Mouse (Mus musculus) 3134 (cell line): ENCODE results near the gene Myo1b.

Experiments used
- DNase-seq: peaks from one replicate; pipeline ENCODE4 v3.0.0-alpha.2; 2011; ENCODE audit warnings: low spot score; ENCODE audit not compliant: insufficient read length; ENCODE audit errors: extremely low read depth

The Myo1b gene

DNA sequence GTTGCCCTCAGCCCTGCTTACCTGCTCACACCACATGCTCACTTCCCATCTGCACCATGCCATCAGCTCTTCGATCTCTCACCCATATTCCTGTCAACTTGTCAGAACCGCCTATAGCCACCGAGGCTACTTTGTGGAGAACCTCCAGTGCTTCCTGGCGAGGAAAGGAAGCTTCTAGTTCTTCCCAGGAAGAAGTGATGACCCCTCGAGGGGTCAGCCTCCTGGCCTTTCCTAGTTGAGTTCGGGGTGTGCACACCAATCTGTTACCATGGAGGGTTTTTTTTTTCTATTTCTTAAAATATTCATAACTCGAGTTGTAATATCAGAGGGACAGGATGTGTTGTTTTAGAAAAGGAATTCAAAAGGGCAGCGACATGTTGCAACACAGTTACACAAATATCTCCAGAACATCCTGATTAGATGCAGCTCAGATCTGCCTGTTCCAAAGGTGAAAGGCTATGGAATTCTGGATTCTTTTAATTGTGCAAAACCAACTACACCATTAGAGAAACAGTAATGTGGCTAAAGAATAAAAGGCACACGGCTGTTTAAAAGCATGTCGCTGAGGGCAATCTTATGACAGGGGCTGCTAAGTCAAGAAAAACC is 175.1 kb downstream of the Myo1b start:
- no peak for DNase-seq

DNA sequence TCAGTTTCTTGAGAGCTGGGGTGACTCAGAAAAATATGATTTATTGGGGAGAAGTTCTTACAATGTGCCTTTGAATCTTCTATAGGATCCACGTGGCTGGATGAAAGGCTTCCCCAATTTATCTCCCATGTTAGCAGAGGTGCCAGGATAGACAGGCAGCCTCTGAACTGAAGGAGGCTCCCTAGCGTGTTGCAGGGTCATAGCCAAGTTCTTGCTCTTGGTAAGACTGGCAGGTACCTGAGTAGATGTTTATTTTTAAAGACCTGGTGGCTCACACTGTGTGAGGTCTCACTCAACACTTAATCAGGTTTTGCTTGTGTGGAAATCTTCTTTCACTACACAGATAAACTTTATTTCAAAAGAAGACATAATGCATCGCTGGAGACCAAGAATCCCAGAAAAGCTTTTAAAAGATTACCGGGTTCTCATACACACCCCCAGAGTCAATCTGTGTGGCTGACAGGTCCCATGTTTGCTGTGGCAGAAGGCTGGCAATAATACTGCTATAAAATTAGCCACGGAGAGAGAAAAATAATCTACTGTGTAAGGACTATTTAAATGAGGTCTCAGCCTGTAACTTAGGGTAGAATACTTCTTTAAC is 176.5 kb downstream of the Myo1b start:
- DNase-seq: no peak

DNA sequence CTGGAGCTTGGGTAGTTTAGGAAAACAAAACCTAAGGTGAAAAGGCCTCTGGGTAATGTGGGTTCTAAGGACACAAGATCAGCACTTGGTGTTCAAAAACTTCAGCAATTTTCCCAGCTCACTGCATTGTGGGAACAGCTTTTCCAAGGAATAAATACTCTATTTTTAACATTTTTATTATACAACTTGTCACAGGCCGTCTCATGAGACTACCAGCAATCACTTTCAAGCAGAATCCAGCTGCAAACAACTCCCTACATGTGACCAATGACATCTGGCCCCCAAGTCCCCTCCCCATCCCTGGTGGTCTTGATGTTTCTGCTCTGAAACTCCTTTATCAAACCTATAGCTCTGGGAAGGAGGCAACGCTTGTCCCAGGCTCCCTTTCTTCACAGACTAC is 179.0 kb downstream of the Myo1b start:
- no peak for DNase-seq

DNA sequence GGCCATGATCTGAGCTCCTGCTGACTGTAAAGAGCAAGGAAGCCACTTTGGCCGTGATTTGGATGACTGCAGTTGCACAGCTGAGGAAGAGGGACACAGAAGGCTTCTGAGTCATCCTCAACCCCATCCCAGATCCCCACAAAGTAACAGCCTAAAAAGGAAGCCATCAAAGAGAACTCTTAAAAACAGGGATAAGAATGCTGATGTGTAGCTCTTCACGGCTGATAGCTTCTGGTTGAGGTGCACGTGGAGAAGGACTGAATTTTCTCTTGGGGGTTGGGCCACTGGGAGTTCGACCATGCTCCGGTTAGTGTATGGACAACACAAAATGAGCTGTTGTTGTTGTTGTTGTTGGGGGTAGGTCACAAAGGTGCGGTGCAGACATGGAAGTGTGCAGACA is 181.2 kb downstream of the Myo1b start:
- DNase-seq: no peak

DNA sequence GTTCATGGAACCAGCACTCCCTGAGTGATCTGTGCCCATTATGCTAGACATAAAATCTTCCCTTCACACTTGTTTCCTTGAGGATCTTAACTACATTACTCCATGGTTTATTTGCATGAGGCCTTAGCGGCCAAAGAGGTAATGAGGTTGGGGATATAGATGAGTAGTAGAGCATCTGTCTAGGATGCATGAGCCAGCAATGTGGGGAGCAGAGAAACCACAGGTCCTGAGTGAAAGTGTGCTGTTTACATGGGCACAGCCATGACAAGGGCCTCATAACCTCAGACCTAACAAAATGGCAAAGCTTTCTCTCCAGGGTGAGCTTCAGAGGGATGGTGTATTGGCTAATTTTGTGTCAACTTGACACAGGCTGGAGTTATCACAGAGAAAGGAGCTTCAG is 186.5 kb downstream of the Myo1b start:
- DNase-seq: no peak

DNA sequence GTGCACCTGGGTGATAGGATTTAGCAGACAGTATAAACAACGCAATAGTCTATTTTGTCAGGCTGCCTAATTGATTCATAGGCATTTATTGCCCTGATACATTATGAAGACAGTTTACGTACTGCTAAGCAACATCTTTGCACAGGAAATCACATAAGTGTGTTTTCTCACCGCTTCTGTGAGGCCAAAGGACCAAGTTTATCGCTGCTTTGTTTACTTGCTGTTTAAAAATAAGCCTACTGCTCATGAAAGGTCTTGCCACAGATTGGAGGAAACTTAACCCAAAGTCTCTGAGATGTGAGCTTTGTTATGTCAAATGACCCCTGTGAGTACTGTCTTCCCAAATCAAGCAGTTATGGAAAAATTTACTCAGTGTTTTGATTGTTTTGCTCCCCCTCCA is 187.1 kb downstream of the Myo1b start:
- no peak for DNase-seq

DNA sequence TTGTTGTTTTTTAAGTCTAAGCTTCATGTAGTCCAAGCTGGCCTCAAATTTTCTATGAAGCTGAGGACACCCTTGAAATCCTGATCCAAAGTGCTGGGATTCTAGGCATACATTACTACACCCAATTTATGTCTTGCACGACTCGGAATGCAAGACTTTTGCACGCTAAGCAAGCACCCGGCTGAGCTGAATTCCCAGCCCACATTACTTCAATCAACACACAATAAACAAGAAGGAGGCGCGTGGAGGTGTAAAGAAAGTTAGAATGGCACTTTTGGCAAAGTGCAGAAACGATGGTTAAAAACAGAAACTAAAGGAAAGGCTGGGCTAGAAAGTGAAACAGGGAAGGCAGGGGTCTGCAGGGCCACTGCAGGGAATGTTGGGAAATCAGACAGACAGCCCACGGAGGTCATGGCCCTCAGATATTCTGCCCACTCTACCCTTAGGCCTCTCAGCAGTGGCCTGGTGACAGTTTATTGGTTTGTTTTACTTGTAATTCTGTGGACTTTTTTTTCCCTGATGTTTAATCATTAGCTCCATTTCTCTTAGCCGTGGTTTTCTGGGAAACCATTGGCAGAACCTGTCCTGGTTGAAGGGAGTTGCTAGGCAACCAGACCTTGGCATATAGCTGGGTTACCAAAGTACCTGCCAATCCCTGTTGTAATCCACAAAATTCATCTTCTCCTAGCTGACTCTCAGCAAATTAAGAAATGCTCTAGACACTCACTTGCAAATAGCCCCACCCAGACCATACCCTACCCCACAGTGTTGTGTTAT is 195.8 kb downstream of the Myo1b start:
- no peak for DNase-seq

DNA sequence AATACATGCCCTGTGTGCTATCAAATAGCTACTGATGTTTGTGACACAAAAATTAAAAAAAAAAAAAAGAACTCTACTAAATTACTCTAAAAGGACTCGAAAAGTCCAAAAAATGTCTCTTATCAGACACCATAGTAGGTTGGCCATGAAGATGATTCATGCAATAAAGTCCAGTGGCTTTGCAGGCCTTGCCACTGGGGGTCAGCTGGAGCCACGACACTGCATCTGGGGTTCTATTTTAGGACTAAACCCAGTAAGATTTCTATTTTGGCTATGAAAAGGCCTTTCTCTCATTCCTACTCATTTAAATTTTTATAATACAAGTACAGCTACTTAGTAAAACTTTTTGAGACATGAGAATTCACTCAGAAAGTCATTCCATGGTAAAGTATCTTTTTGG is 205.0 kb downstream of the Myo1b start:
- DNase-seq: no peak

DNA sequence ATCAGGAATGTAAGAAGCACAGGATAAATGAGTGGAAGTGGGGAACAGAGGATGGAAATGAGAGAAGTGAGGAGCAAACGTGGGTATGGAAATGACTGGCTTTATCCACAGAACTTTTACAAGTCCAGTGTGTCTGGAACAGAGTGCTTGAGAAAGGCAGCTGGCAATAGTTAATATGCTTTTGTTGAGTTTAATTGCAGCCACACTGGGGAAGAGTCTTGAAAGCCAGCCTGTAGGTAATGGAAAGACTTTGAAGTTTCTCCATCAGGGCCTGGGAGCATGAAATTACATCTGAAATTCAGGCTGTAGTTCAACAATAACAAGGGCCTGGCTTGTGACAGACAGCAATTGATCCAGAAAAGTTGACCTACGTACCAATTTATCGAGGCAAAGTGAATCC is 209.8 kb downstream of the Myo1b start:
- no peak for DNase-seq

DNA sequence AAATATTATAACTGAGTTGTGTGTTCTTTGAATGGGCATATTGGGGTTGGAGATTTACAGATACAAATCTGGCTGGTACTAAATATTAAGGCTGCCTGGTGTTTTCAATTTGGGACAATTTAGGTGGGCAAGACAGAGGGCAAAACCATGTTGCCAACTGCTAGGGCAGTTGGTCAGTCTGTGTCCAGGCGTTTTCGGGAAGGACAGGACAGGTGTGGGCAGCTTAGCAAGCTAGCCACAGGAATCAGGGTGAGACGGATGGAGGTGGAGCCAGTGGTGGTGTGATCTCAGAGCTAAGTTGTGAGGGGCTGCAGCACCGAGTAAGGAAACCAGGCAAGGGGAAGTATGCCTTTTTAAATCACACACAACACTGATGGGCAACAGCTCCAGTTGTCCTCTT is 211.3 kb downstream of the Myo1b start:
- DNase-seq: no peak
